Mouse (Mus musculus) liver, embryonic 16.5 days (tissue): ENCODE measurements around the gene Prkar1b. TPM values are rescaled to one million over a fixed set of nuclear protein-coding genes. Genes with fewer than 3 reads are reported as not detected.

Experiments
- ATAC-seq: fragments of 200-750 bp; cut with Nextera tagmentation; 2 replicates; pipeline ENCODE4 v1.8.0; 2017; ENCODE audit warnings: low read depth, mild to moderate bottlenecking, moderate number of reproducible peaks, moderate library complexity
- H3K27ac ChIP-seq: fragments of 300-500 bp; sonication (generic); 2 replicates; pipeline ENCODE4 v1.5.1; 2014; ENCODE audit warnings: mild to moderate bottlenecking, low read length
- H3K27me3 ChIP-seq: fragments of 300-500 bp; sonication (generic); 2 replicates; pipeline ENCODE4 v1.6.1; 2014; ENCODE audit warnings: low read depth, low read length, mixed read lengths; ENCODE audit not compliant: control insufficient read depth, insufficient read depth
- H3K36me3 ChIP-seq: fragments of 300-500 bp; sonication (generic); 2 replicates; pipeline ENCODE4 v1.6.1; 2014; ENCODE audit warnings: mild to moderate bottlenecking; ENCODE audit not compliant: control insufficient read depth, insufficient read depth
- H3K4me1 ChIP-seq: fragments of 300-500 bp; sonication (generic); 2 replicates; pipeline ENCODE4 v1.6.1; 2014; ENCODE audit warnings: low read depth, low read length, mixed read lengths; ENCODE audit not compliant: control insufficient read depth
- H3K4me2 ChIP-seq: fragments of 300-500 bp; sonication (generic); 2 replicates; pipeline ENCODE4 v1.6.1; 2014; ENCODE audit warnings: low read depth, low read length, mixed read lengths
- H3K4me3 ChIP-seq: fragments of 300-500 bp; sonication (generic); 2 replicates; pipeline ENCODE4 v1.5.1; 2014; ENCODE audit warnings: low read depth, mild to moderate bottlenecking, low read length
- H3K9ac ChIP-seq: fragments of 300-500 bp; sonication (generic); 2 replicates; pipeline ENCODE4 v1.6.1; 2014; ENCODE audit warnings: low read depth, low read length
- H3K9me3 ChIP-seq: fragments of 300-500 bp; sonication (generic); replicated peaks from 2 replicates; pipeline ENCODE4 v1.6.1; 2016; ENCODE audit warnings: low read length; ENCODE audit not compliant: control insufficient read depth
- whole genome bisulfite sequencing: fragments of 180-500 bp; shearing (Covaris S2); extraction: QIAGEN DNeasy Blood & Tissue Kit; methylation state at CpG from one replicate; pipeline ENCODE4 v1.1.7; 2014; ENCODE audit not compliant: insufficient replicate concordance; 5-methylcytosine and 5-hydroxymethylcytosine counted together
- polyA plus RNA-seq: library from polyadenylated mRNA; unstranded; fragments of >200 nt; fragmentation: Nextera tagmentation; extraction: Ambion mirVana; gene quantifications from 2 replicates; pipeline ENCODE4 v1.2.1, GENCODE M21; 2015

The Prkar1b gene
- polyA plus RNA-seq, 1 experiment from 2014 or later: 0.80 TPM

DNA sequence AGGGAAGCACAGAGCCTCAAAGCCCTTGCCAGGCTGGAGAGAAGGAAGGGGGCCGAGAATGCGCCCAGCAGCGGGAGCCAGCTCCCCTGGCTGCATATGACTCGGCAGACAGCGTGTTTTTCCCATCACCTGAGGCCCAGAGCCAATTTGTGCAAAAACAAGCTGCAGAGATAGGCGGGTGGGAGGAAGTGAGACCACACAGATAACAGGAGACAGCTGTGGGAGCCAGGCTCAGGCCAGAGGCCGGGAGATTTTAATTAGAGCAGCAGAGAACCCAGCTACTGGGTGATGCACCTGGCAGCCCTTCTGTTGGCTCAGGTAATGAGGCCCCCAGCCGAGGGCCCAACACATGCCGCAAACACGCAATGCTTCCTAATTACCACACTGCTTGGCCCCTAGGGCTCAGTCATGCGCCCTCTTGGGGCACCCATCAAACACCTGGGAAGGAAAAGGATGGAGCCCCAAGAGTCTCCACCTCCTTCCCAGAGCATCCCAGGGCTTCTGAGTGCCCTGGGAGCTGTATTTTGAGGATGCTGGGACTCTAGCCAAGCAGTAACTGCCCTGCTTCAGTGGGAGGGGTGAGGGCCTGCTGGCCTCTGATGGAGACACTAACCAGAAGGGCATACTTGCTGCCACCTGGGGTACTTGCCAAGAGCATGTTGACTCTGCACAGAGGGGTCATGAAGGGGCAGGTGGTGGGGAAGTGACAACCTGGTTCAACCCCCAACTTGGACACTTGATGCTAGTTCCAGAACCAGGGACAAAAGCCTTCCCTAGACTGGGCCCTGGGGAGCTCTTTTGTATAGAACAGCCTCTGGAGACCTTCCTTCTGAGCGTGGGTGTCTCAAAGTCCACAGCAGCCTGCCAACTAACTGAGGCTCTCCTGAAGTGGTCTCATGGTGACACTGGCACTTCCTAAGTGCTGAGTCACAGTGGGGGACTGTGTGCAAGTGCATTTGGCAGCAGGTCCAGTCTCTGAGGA, 50.5 kb downstream of the Prkar1b start:
- no peak for ATAC-seq
- WGBS: 27% methylated on average over 12 of the region's 12 CpGs
- H3K4me1 ChIP-seq: no peaks in the 10 kb centered on the region
- H3K9me3 ChIP-seq: no peaks in the 10 kb centered on the region
- no peak overlapping the region for H3K27ac ChIP-seq
- no peak overlapping the region for H3K9ac ChIP-seq
- H3K4me3 ChIP-seq: no peak overlapping the region
- no peak overlapping the region for H3K4me2 ChIP-seq
- H3K27me3 ChIP-seq: no peaks in the 10 kb centered on the region
- H3K36me3 ChIP-seq: no peaks in the 10 kb centered on the region

DNA sequence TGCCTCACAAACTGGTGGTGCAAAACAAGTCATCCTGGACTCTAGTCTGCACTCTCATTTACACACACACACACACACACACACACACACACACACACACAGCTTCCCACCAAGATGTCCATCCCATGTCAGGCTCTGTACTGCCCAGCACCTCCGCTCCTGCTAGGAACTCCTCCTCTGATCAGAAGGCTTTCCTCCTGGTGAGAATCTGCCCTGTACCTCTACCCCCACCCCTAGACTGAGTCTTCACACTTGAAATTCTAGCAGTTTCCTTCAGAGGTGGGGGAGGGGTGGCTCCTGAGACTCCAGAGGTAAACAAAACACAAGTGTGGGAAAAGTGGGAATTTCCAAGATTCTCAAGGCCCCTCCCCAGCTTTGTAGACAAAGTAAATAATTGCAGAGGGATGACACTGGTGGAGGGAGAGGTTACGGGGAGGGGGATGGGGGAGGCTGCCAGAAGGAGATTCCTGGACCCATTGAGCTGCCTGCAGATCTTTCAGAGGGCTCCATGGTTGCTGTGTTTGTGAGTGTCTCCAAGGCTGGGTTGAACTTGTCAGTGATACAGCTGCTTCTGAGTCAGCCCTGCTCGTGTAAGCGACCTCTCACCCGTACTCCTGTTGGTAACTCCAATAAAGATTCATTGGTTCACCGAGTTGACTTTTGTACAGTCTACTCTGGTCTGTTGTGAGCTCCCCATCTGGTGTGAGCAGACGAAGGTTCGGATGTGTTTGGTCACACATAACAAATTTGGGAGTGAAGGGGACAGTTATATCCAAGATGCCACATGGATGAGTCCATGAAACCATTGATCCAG, 54.3 kb downstream of the Prkar1b start:
- H3K27ac ChIP-seq: no peak overlapping the region
- H3K9me3 ChIP-seq: no peaks in the 10 kb centered on the region
- H3K4me3 ChIP-seq: no peak overlapping the region
- H3K36me3 ChIP-seq: no peaks in the 10 kb centered on the region
- WGBS: 58% methylated on average over 8 of the region's 8 CpGs
- no peak overlapping the region for H3K4me2 ChIP-seq
- H3K4me1 ChIP-seq: no peaks in the 10 kb centered on the region
- no peaks in the 10 kb centered on the region for H3K27me3 ChIP-seq
- no peak overlapping the region for H3K9ac ChIP-seq
- ATAC-seq: no peak

DNA sequence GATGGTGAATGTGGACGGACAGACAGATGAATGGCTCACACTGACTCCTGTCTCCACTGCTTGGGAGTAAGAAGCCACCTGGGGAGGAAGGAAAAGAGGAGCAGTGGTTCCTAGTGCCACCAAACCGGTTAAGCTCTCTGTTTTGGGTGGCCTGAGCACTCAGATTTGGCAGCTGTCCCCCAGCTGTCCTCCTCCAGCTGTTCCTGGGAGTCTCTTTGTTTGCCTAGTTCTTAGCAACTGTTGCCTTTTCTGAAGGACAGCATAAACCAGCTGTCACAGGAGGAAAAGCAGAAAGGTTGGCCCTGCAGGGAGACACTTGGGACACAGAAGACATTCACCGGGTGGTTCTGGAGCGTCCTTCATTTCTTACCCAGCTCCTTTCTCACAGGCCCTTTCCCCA, 56.3 kb downstream of the Prkar1b start:
- Histone ChIP-seq H3K36me3 (no peaks in the 10 kb centered on the region), H3K9ac (no peak overlapping the region), H3K4me1 (no peaks in the 10 kb centered on the region), H3K27ac (no peak overlapping the region), H3K4me3 (no peak overlapping the region), H3K9me3 (no peaks in the 10 kb centered on the region), H3K4me2 (no peak overlapping the region), H3K27me3 (no peaks in the 10 kb centered on the region)
- 58% methylated on average over 4 of the region's 4 CpGs for WGBS
- no peak for ATAC-seq

DNA sequence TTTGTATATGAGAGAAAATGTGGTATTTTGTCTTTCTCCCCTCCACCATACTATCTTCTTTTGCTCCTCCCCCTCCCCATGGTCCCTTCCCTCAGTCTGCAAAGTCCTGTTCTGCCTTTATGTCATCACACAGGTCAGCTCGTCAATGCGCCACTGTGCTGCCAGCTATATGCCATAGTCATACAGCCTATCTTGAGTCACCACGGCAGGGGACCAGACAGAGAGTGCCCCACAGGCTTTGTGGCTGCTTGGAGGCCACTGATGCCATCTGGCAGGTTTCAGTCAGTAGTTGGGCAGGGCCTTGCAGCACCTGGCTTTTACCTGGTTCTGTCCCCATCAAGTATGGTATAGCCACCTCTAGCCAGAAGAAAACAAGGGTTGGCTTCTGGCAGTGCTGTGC, 58.1 kb downstream of the Prkar1b start:
- Histone ChIP-seq H3K27me3 (no peaks in the 10 kb centered on the region), H3K36me3 (no peaks in the 10 kb centered on the region), H3K4me1 (no peaks in the 10 kb centered on the region), H3K4me3 (no peak overlapping the region), H3K9ac (no peak overlapping the region), H3K4me2 (no peak overlapping the region), H3K9me3 (no peaks in the 10 kb centered on the region), H3K27ac (no peak overlapping the region)
- WGBS: 75% methylated on average over 3 of the region's 3 CpGs
- ATAC-seq: no peak

DNA sequence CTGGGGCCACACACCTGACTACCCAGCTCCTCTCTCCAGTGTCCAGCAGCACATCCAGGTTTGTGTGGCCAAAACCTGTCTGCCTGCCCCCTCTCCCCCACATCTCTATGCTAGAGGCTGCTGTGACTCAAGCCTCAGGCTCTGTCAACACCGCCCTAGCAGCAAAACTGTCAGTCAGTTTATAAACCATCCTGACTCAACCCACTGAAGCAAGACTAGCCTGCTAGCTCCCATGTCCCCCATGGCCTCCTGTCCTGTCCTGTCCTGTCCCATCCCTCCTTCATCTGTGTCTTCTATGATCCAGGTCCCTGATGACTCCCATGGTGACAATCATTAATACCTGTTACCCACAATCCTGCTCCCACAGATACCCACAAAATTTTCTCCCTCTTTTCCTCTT, 59.6 kb downstream of the Prkar1b start:
- Histone ChIP-seq H3K9ac (no peak overlapping the region), H3K36me3 (no peaks in the 10 kb centered on the region), H3K9me3 (no peaks in the 10 kb centered on the region), H3K4me2 (no peak overlapping the region), H3K27ac (no peak overlapping the region), H3K27me3 (no peaks in the 10 kb centered on the region), H3K4me1 (no peaks in the 10 kb centered on the region), H3K4me3 (no peak overlapping the region)
- ATAC-seq: no peak
- WGBS: 63% methylated on average over 1 of the region's 1 CpGs

DNA sequence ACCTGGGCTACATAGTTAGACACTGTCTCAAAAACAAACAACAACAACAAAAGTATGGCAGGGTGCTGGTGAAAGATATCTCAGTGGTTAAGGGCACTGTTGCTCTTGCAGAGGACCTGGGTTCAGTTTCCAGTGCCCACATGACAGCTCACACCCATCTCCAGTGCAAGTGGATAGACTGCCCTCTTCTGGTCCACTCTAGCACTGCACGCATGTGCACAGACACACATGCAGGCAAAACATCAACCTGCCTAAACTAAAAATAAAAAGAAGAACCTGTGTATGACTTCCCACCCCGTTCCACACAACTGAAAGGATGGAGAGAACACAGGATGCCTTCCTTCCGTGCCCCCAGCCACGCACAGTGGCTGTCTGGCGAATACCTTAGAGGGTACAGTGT, 61.6 kb downstream of the Prkar1b start:
- no peaks in the 10 kb centered on the region for H3K4me1 ChIP-seq
- no peak overlapping the region for H3K4me3 ChIP-seq
- H3K27ac ChIP-seq: no peak overlapping the region
- H3K4me2 ChIP-seq: no peak overlapping the region
- WGBS: 68% methylated on average over 5 of the region's 5 CpGs
- H3K36me3 ChIP-seq: no peaks in the 10 kb centered on the region
- ATAC-seq: no peak
- H3K27me3 ChIP-seq: no peaks in the 10 kb centered on the region
- no peak overlapping the region for H3K9ac ChIP-seq
- no peaks in the 10 kb centered on the region for H3K9me3 ChIP-seq

DNA sequence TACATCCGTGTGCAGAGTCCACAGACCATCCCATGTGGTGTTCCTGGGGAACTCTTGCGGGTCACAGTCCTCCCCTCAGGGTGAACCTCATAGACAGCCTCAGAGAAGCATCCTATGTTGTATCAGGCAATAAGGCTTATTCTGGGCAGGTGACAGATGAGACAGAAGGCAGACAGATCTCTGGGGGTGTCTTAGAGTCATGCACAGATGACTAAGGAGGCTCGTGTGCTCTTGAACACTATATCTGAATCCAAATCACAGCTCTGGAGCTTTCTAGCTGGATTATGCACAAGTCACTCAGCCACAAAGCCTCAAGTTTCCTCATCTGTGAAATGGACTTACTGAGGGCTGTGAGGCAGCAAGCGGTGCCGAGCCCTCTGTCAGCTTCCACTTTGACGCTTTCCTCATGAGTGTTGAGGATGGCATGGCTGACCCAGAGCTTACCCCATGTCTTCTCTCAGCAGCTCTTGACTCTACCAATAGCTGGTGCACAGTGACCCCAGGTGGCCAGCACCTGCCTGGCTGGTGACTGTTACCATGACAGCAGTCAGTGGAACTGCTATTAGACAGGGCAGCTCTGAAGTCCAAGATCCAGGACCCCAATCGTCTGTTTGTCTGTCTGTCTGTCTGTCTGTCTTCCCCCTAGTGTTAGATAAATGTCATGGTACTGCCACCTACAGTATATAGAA, 64.8 kb downstream of the Prkar1b start:
- no peak for ATAC-seq
- WGBS: 57% methylated on average over 7 of the region's 7 CpGs
- Histone ChIP-seq H3K9ac (no peak overlapping the region), H3K27me3 (no peaks in the 10 kb centered on the region), H3K9me3 (no peaks in the 10 kb centered on the region), H3K4me1 (no peaks in the 10 kb centered on the region), H3K27ac (no peak overlapping the region), H3K4me2 (no peak overlapping the region), H3K36me3 (no peaks in the 10 kb centered on the region), H3K4me3 (no peak overlapping the region)

DNA sequence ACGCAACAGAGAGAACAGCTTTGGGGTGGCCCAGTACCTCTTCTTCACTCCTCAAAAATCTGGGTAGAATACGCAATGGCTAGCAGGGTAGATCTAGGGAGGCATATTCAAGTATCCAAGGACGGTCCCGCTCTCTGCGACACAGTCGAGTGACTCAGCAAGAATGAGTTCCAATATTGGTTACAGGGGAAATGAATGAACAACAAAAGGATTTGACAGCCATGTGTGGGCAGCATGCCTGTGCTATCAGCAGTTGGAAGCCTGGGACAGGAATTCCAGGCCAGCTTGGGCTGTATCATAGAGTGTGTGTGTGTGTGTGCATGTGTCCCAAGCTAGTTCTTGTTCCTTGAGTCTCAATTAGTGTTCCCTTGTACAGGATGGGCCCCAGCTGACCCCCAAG, 65.5 kb downstream of the Prkar1b start:
- Histone ChIP-seq H3K4me1 (no peaks in the 10 kb centered on the region), H3K9ac (no peak overlapping the region), H3K36me3 (no peaks in the 10 kb centered on the region), H3K4me3 (no peak overlapping the region), H3K27ac (no peak overlapping the region), H3K4me2 (no peak overlapping the region), H3K27me3 (no peaks in the 10 kb centered on the region), H3K9me3 (no peaks in the 10 kb centered on the region)
- 46% methylated on average over 6 of the region's 6 CpGs for WGBS
- no peak for ATAC-seq
